Mouse (Mus musculus) granulocyte monocyte progenitor cell, adult 5-6 weeks (primary cell): ENCODE measurements at regions not wholly inside any gene's neighbourhood (a gene's known extent, or its start where the extent isn't known, plus 50 kb on each side); places are given as distances from the start of the nearest gene placed in this dataset.

Source experiments
- ATAC-seq: replicated peaks from 2 replicates; pipeline ENCODE4 v1.8.0; 2016; ENCODE audit warnings: mild to moderate bottlenecking, moderate TSS enrichment, inconsistent platforms; ENCODE audit not compliant: poor library complexity, severe bottlenecking

DNA sequence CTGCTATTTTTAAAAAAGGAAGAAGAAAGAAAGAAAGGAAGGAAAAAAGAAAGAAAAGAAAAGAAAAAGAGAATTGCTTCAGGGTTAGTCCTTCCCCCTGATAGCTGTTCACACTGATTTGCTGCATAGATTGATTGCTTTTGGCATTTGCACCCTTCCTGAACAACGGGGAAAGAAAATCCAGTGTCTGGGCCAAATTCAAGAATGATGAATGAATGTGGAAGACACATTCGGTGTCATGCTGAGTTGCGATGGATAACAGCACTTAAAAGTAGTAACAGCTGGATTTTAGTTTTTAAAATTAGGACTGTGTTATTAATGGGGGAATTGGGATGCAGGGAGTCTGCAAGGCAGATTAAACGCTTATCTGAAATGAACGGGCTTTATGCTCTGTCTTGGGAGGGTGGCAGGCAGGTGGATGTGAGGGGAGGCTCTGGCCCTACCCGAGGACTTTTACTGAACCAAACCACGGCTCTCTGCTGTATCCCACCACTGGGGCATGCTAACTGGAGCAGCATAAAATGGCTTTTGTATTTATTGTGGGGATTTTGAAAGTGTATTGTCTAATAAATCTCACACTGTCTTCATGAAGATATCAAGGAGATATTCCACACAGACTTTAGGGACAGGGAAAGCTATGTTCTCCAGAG lies 114.4 kb downstream of the Lca5 start:
- ATAC-seq, result no peak

DNA sequence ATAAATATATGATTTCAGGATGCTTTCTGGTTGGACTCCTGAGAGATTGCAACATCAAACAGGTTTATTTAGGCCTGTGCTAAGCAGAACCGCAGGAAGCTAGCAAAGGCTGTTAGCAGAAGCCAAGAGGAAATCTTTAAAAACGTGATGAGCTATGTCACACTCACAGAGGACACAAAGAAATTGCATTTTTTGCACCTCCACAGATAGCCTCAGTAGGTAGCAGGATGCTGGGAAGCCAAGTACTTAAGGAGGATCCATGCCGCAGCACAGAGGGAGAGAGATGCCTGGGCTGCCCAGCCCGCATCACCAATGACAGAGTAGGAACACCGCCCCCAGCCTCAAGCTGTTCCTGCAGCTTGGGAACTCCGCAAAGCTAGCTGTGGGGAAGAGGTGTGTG lies 115.0 kb downstream of the Lca5 start:
- ATAC-seq, result peak; percentile 46

DNA sequence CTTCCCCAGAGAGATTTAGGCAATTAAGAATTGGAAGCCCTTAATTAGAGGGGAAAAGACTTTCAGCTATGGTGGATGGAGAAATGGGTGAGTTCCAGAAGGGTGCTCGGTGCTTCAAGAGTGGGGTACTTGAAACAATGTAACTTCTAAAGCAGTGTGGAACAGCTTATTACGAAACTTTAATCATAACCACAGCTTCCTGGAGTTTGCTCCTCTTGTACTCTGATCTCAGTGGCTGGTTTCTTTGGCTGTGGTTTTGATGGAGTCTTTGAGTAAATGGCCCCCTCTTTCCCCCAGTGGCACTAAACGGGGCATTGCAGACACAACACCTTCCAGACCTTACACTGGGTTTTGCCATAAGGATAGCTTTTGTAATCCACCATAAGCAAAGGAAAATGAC lies 116.6 kb downstream of the Lca5 start:
- peak; percentile 94 for ATAC-seq

DNA sequence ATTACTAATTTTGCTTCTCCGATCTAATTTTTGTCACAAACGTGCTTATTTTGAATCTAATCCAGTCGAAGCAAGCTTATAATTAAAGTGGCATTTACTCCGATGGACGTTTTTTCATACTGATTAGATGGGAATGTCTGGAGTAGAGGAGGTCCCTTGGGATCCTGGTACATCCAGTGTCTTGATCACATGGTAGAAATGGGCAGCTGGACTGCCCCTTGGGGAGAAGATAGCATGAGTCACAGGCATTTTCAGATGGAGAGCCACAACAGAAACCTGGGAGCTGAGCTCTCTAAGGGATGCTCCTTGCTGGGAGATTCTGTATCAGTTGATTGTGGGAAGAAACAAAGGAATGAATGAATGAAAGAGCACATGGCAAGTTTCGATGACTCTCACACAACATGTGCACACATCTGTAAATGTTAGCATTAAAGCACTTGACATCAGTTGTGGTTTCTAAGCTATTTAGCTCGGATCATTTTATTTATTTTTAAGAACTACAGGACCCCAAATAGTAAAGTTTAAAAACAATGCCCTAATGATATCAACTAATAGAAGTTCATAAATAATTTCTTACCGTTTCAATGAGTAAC lies 117.8 kb downstream of the Lca5 start:
- ATAC-seq, result no peak

DNA sequence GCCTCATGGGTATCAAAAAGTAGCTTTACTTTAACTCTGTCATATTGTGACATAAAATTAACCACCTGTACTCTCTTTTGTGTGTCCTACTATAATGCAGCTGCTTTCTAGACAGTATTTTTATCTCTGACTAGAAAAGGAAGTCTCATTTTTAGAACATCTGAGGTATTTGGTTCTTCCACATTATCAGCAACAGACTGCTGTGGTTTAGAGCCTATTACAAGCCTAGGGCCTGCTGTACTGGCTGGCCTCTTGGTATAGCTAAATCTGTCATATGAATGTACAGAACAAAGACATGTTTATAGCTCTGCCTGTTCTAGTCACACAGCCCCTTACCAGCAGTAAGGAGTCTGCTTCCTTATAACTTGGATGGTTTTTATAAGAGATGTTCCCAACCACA lies 119.1 kb downstream of the Lca5 start:
- no peak for ATAC-seq

DNA sequence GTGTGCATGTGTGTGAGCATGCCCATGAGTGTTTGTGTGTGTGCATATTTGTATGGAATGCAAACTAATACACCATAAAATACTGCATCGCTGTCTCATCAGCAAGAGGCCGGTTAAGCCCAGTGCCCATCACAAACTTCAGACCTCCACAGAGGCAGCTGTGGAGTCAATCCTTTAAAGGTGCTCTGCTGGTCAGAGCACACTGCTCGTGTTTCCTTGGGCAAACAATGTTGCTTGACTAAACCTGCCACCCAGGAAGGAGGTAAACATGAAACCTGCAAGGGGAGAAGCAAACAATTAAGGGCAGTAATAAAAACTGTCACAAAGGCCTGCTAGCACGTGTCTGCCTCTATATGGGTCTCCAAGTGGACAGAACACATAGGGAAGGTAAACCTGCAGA lies 120.1 kb downstream of the Lca5 start:
- no peak for ATAC-seq

DNA sequence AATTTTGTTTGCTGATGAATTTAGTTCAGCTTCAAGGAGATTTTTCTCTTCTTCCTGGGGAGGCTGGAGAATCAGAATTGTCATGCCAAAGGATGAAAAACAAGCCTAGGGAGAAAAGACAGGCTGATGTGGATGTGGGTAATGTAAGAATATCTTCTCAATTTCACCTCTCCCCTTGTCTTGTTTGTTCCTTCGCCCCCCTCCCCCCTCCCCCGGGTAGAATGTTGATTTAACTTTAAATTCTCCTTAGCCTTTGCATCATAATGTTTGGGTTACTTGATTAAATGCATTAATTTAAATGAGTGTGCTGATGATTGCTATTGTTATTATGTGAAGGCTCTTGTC lies 124.1 kb downstream of the Lca5 start:
- ATAC-seq, result no peak

DNA sequence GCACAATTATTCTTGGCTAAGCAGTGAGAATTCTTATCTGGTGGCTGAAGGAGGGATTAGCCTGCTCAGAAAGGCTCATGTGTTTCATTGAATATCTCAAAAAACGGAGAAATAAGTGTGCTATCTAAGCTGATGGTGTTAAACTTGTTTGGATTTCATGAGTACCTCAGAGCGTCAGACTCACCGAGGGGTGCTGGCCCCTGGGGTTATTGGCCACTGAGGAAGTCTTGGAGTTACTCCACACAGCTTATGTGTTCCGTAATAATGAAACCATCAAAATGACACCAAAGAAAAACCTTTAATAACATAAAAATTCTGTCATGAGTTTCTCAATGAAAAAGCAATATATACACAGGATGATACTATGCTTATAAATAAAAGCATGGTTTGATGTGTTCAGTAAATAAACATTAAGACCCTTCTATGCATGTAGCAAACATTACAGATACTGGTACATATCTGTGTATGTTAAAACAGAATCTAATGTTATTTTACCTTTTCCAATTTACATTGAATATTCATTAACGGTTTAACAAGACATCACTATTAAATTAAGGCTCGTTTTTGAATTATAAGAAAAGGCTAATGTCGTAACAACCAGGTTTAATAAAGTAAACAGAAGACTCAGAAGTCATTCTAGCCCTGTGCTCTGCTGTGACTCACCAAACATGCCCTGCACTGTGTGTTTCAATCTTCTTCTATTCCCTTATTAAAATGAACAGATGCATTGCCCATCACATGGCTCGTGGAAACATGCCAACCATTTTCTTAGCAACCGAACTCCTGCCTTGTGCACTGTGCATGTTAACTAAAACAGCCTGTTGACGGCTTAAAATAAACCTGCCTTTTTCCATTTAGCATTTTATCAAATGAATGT lies 124.7 kb downstream of the Lca5 start:
- peak; percentile 80 for ATAC-seq

DNA sequence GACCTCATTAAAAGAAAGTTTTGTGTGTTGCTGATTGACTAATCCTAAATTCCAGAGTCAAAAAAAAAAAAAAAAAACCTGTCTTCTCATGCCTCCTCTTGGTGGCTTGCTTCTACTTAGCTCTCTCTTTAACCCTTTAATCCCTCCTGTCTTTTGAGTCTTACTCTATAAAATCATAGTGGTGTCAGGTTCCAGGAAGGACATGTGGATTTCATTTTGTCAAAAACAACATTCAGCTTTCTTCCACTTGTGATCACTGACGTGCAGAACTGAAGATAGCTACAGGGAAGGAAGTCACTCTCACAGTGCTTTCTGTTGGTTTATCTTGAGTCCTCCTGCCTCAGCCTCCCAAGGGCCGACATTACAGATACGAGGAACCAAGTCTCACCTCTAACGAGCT lies 132.2 kb downstream of the Lca5 start:
- ATAC-seq, result no peak

DNA sequence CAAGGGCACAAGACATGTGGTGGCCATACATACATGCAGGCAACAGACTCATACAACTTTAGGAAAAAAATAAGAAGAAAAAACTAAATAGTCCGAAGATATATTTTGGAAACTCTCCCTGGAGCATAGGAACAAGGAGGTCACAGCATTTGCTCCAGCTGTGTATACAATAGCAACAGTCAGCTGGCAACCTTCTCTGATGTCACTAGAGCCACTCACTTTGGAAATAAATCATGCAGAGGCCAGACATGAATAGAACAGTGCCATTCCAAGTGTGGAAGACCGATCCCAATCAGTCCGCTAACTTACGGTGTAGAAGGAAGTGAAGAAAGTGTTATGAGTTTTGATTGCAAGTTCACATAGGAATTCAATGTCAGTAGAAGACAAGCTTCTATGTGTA lies 132.8 kb downstream of the Lca5 start:
- ATAC-seq, result no peak

DNA sequence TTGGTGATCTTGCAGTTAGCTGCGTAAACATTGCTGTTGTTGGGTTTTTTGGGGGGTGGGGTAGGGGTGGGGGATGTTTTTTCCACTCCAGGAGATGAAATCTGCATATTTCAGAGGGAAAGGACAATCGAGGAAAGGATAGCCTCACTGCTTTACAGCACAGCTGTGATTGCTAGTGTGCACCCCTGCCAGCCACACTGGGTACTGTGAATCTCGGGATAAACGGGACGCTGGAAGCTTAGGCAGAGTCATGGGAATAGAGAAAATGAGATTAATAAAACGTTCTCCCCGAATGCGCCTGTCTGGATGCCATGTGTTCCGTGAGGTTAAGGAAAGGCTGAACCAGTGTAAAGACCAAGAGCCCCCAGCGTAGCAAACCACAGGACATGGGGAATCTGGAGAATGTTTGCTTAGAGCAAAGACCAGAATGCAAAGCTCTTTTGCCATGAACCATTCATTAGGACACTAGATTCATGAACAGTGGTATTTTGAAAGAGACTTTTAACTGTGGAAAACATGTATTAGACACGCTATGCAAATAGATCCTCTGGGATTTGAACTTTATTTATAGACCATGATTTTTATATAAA lies 133.5 kb downstream of the Lca5 start:
- ATAC-seq, result no peak

DNA sequence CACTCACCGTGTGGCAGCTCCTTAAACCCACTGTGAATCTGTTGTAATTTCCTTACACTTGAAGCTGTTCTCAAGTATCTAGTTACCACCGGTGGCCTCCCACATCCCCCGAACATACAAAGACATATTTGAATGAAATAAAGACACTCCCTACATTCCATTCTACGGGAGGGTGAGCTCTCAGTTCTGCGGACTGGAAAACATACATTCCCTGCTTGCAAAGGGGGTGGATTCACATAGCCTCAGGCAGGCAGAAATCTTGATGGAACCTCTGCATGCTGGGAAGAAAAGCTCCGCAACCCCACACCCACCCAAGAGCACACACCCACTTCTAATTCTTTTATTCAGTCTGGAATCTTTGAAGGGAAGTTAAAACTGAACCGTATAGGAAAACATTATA lies 136.0 kb downstream of the Lca5 start:
- no peak for ATAC-seq

DNA sequence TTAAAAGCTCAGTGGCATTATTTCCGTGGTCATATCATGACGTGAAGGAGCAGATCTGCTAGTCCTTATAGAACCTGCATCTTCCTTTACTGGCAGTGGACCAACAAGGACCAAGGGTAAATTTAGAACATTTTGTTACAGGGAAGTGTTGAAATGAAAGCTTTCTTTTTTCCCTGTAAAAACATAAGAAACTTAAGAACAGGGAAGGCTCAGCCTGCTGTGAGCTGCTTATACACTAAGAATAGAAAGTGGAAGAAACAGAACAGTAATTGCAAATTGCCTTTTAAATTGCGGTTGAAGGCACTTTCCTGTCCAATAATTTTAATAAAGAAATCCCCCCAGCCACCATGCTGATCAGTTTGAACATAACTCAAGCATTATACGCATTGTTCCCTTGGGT lies 140.4 kb downstream of the Lca5 start:
- peak; percentile 61 for ATAC-seq

DNA sequence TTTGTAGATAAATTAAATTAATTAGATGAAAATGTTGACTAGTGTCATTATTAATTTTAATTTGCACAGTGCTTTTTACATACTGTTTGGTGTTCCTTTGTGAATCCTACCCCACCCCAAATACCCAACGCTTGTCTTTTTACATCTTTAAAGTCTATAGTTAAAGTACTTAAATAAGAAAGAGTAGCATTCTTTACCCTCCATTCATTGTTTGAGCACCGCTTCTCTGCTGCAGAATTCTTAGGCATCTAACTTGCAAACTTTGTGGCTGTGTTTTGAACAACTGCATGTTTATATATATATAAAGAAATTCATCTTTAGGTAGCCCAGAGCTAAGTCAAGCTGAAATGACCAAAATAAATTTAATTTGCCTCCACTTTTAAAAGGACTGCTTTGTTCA lies 140.9 kb downstream of the Lca5 start:
- no peak for ATAC-seq

DNA sequence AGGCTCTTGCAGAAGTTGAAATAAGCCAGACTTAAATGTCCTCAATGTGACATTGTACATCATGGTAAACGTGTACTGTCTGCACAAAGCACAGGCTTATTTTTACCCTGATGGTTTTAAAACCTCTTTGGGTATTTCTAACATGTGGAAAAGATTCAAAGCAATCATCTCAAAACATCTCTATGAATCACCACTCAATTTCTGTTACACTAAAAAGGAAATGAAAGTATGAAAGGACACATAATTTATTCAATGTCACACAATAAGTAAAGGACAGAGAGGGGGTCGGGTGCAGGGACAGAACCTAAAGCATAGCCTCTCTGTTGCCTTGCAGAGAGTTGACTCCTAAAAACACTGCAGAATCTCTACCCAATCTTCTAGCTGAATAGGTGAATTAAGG lies 141.3 kb downstream of the Lca5 start:
- peak; percentile 63 for ATAC-seq

DNA sequence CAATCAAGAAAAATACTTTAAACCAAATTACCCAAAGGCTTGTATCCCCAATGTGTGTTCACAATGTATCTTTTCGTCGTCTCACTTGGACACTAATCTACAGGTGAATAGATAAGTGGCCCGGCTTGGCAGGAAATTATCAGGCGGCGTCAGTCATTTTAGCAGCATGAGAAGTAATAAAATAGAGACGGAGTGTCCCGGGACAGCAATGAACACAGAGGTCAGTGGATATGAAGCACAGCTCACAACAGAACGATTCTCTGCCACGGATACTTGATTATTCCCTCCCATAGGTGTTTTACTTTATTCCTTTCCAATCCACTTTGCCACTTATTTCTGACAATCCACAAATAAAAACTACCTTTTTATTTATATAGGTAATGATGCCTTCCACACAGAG lies 145.5 kb downstream of the Lca5 start:
- ATAC-seq, result no peak

DNA sequence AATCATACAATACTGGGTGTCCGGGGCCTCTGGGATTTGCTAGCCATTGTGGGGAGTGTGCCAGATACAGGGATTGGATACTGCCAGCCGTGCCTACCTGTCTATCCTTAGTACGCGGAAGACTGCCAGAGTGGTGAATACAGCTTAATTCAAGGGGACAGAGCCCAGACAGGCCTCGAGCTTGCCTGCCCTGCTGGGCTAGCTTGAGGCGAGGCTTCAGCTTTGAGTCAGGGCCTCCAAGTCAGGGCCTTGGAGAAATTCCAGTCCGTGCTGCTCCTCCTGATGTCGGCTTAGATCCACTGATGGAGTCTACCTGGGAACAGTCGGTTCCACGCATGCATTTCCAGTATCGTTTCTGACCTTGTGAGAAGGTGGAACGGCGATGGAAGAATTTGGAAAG lies 146.5 kb downstream of the Lca5 start:
- ATAC-seq, result no peak

DNA sequence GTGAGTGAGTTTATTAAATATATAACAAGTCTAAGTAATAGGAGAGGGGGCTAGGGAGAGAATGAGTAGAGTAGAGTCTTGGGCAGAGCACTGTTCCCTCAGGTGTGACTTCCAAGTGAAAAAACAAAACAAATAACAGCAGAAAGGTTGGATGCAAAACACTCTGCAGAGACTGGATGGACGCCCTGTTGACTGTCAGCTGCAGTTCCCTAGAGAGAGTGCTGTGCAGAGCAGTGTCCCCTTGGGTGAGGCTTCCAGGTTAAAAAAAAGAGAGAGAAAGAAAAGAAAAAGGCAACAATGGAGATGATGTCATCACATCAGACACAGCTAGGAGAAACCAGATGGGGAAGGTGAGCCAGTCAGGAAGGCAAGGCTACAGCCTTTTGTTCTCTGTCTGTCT lies 137.6 kb upstream of the Hmgn3 start:
- ATAC-seq, result 0 out of 2 replicates have a peak, but pooled peaks have one; percentile 25

DNA sequence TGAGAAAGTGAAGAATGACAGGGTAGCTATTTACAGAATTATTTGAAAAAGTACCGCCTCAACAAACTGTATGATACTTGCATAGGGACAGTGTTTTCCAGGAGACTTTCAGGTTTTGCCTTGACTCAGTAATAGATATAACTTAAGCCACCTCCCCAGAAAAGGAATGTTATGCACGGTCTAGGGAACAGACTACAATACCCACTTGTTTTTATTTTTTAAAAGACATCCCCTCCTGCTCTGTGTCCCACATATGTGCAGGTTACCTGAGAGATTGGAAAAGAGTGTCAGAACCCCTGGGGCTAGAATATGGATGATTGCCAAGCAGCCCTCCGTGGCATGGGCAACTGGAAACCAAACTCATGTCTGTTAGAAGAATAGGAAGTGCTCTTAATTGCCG lies 137.2 kb upstream of the Hmgn3 start:
- ATAC-seq, result no peak

DNA sequence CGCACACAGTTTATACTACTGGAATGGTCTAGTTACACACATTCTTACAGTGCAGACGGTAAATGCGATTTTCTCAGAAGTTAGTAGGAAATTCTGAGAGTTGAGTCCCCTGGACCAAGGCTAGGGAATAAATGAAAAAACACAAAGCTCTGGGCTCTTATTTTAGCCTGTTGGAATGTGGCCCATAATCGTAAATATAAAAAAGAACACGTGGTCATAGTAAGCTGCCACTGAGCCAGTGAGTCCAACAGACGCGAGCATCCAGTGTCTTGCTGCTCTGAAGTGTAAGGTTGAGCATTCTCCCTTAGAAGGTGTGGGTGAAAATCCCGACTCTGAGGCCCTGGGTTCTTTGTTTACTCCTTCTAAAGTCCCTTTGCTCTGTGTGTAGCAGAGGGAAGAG lies 136.8 kb upstream of the Hmgn3 start:
- no peak for ATAC-seq

DNA sequence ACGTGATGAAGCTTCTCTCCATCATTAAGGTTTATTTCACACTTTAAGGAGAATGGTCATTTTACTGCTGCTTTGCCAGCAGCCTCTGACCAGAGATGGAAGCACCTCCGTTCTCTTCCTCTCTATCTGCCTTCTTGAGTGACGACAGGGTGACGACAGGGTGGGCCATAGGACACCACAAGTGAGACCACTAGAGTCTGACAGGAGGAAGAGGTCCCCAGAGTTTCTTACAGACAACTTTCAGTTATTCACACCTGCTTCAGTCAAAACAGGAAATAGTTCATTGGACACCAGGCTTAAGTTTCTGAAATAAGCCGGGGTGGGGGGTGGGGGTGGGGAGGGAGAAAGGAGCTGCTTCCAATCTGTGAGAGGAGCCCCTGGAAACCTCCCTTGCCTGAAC lies 131.3 kb upstream of the Hmgn3 start:
- ATAC-seq, result peak; percentile 86
